Mouse (Mus musculus): ENCODE results near the gene Tekt5. TPM values are rescaled to one million over a fixed set of nuclear protein-coding genes. Genes with fewer than 3 reads are reported as not detected.

Tekt5 gene
- total RNA-seq, 2 experiments from 2014 or later, result not detected

Other genes with a start within 250 kb of the Tekt5 start
- not detected for gene Rpl39l, start 225.3 kb downstream of the Tekt5 start, total RNA-seq (2021)
- not detected for gene Atf7ip2, start 202.8 kb downstream of the Tekt5 start, total RNA-seq (2021)
- gene Emp2, start 81.5 kb downstream of the Tekt5 start, total RNA-seq (2021), result 10 to 100 TPM; 42.0 to 49.2 TPM
- gene Nubp1, start 16.5 kb upstream of the Tekt5 start, total RNA-seq (2021), result 1 to 10 TPM; 8.9 to 9.0 TPM
- under 1 TPM; 0.19 to 0.43 TPM for gene Tvp23a, start 51.9 kb upstream of the Tekt5 start, total RNA-seq (2021)
- 1 to 10 TPM in 1 of 2 experiments, under 1 TPM in 1; 0.72 to 1.2 TPM for gene Ciita, start 84.6 kb upstream of the Tekt5 start, total RNA-seq (2021)
- gene Dexi, start 147.6 kb upstream of the Tekt5 start, total RNA-seq (2021), result 10 to 100 TPM; 37.1 to 37.6 TPM
- 10 to 100 TPM; 52.8 TPM for gene Clec16a, start 149.8 kb upstream of the Tekt5 start, total RNA-seq (2021)